Mouse (Mus musculus) MEL (cell line): Measurements from ENCODE around the gene Gm9913. TPM values are rescaled to one million over a fixed set of nuclear protein-coding genes. Genes with fewer than 3 reads are reported as not detected.
A peak's percentile ranks its signal among the peaks of the same experiment; 100 is the strongest.

Experiments
- DNase-seq: peaks from one replicate; pipeline ENCODE4 v3.0.0; 2011; ENCODE audit warnings: low read depth, low spot score
- H3K27ac ChIP-seq: 2 replicates; pipeline ENCODE4 v1.5.1; 2012; ENCODE audit warnings: low read depth, mild to moderate bottlenecking, control low read depth, low read length, moderate library complexity; ENCODE audit not compliant: control insufficient read depth
- H3K27me3 ChIP-seq, 2 experiments: fragments of 150-350 bp in 1 of 2; sonication (generic) in 1 of 2; 2 replicates each; pipeline ENCODE4 v1.6.1; 2012; ENCODE audit warnings: low read length in 2 of 2, mild to moderate bottlenecking in 2 of 2, improper control_type of control experiment in 1 of 2, moderate library complexity in 1 of 2; ENCODE audit not compliant: insufficient read depth in 2 of 2, control insufficient read depth in 1 of 2
- H3K36me3 ChIP-seq, 2 experiments: 2 replicates each; pipeline ENCODE4 v1.6.1; 2012 to 2014; ENCODE audit warnings: low read length in 2 of 2, improper control_type of control experiment in 1 of 2, inconsistent platforms in 1 of 2, mild to moderate bottlenecking in 1 of 2; ENCODE audit not compliant: insufficient read depth in 2 of 2, control insufficient read depth in 1 of 2
- H3K4me1 ChIP-seq, 2 experiments: fragments of 150-350 bp in 1 of 2; sonication (generic) in 1 of 2; 2 replicates each; pipeline ENCODE4 v1.6.1; 2012; ENCODE audit warnings: low read length in 2 of 2, improper control_type of control experiment in 1 of 2, mild to moderate bottlenecking in 1 of 2; ENCODE audit not compliant: insufficient read depth in 2 of 2, control insufficient read depth in 1 of 2
- H3K4me3 ChIP-seq, 2 experiments: fragments of 150-350 bp in 1 of 2; sonication (generic) in 1 of 2; 2 replicates each; pipeline ENCODE4 v1.5.1; 2012; ENCODE audit warnings: low read depth in 2 of 2, low read length in 2 of 2, mild to moderate bottlenecking in 2 of 2, moderate library complexity in 2 of 2, control low read depth in 1 of 2, improper control_type of control experiment in 1 of 2; ENCODE audit not compliant: control insufficient read depth in 1 of 2, insufficient read depth in 1 of 2
- H3K79me2 ChIP-seq: 2 replicates; pipeline ENCODE4 v1.6.1; 2012; ENCODE audit warnings: mild to moderate bottlenecking, low read length, moderate library complexity; ENCODE audit not compliant: control insufficient read depth, poor library complexity, insufficient read depth
- H3K9ac ChIP-seq: 2 replicates; pipeline ENCODE4 v1.6.1; 2012; ENCODE audit warnings: low read depth, mild to moderate bottlenecking, control low read depth, low read length, moderate library complexity; ENCODE audit not compliant: control insufficient read depth, poor library complexity, severe bottlenecking
- H3K9me3 ChIP-seq: fragments of 150-350 bp; sonication (generic); replicated peaks from 2 replicates; pipeline ENCODE4 v1.6.1; 2012; ENCODE audit warnings: mild to moderate bottlenecking, low read length, improper control_type of control experiment, moderate library complexity; ENCODE audit not compliant: insufficient read depth
- BHLHE40 ChIP-seq: IDR thresholded peaks from 2 replicates; pipeline ENCODE4 v1.6.1; 2012; ENCODE audit warnings: low read depth, mild to moderate bottlenecking, inconsistent platforms, low read length, improper control_type of control experiment, borderline replicate concordance
- CTCF ChIP-seq, 3 experiments: IDR thresholded peaks in 2 of 3; conservative IDR thresholded peaks in 1 of 3; 2 replicates each; pipeline ENCODE4 v1.5.1; 2011 to 2012; ENCODE audit warnings: low read length in 3 of 3, low read depth in 2 of 3, mild to moderate bottlenecking in 2 of 3, improper control_type of control experiment in 1 of 3, inconsistent platforms in 1 of 3, mixed read lengths in 1 of 3, moderate library complexity in 1 of 3; ENCODE audit not compliant: control insufficient read depth in 1 of 3, insufficient read depth in 1 of 3, poor library complexity in 1 of 3, severe bottlenecking in 1 of 3
- E2F4 ChIP-seq: IDR thresholded peaks from 2 replicates; pipeline ENCODE4 v1.6.1; 2011; ENCODE audit warnings: low read depth, low read length, improper control_type of control experiment, borderline replicate concordance
- ELF1 ChIP-seq: IDR thresholded peaks from 2 replicates; pipeline ENCODE4 v1.6.1; 2014; ENCODE audit warnings: low read depth, mild to moderate bottlenecking, inconsistent platforms, low read length, improper control_type of control experiment, moderate library complexity
- EP300 ChIP-seq, 2 experiments: IDR thresholded peaks; 2 replicates each; pipeline ENCODE4 v1.6.1; 2011; ENCODE audit warnings: improper control_type of control experiment in 2 of 2, low read length in 2 of 2, low read depth in 1 of 2, mild to moderate bottlenecking in 1 of 2
- ETS1 ChIP-seq: IDR thresholded peaks from 2 replicates; pipeline ENCODE4 v1.6.1; 2012; ENCODE audit warnings: low read depth, mild to moderate bottlenecking, inconsistent platforms, low read length, improper control_type of control experiment, moderate library complexity
- GATA1 ChIP-seq: IDR thresholded peaks from 2 replicates; pipeline ENCODE4 v1.6.1; 2011; ENCODE audit warnings: low read depth, low read length, improper control_type of control experiment
- HCFC1 ChIP-seq: IDR thresholded peaks from 2 replicates; pipeline ENCODE4 v1.6.1; 2012; ENCODE audit warnings: low read depth, mild to moderate bottlenecking, inconsistent platforms, low read length, improper control_type of control experiment, moderate library complexity
- KAT2A ChIP-seq: conservative IDR thresholded peaks from 2 replicates; pipeline ENCODE4 v1.6.1; 2012; ENCODE audit warnings: low read depth, low read length, improper control_type of control experiment, inconsistent platforms
- MAX ChIP-seq: IDR thresholded peaks from 2 replicates; pipeline ENCODE4 v1.6.1; 2011; ENCODE audit warnings: low read length, improper control_type of control experiment
- MXI1 ChIP-seq: IDR thresholded peaks from 2 replicates; pipeline ENCODE4 v1.6.1; 2011; ENCODE audit warnings: mild to moderate bottlenecking, low read depth, low read length, improper control_type of control experiment
- MYB ChIP-seq: IDR thresholded peaks from 2 replicates; pipeline ENCODE4 v1.6.1; 2011; ENCODE audit warnings: mild to moderate bottlenecking, low read depth, low read length, improper control_type of control experiment
- MYC ChIP-seq: IDR thresholded peaks from 2 replicates; pipeline ENCODE4 v1.6.1; 2011; ENCODE audit warnings: low read depth, mild to moderate bottlenecking, low read length, improper control_type of control experiment, moderate library complexity
- NELFE ChIP-seq: IDR thresholded peaks from 2 replicates; pipeline ENCODE4 v1.6.1; 2011; ENCODE audit warnings: low read depth, low read length, improper control_type of control experiment
- POLR2A ChIP-seq, 2 experiments: IDR thresholded peaks; 2 replicates each; pipeline ENCODE4 v1.6.1; 2011 to 2012; ENCODE audit warnings: low read length in 2 of 2, mild to moderate bottlenecking in 2 of 2, control low read depth in 1 of 2, improper control_type of control experiment in 1 of 2, low read depth in 1 of 2, moderate library complexity in 1 of 2; ENCODE audit not compliant: control insufficient read depth in 1 of 2, insufficient read depth in 1 of 2, poor library complexity in 1 of 2
- RCOR1 ChIP-seq: IDR thresholded peaks from 2 replicates; pipeline ENCODE4 v1.6.1; 2012; ENCODE audit warnings: low read depth, mild to moderate bottlenecking, inconsistent platforms, low read length, improper control_type of control experiment
- SIN3A ChIP-seq: IDR thresholded peaks from 2 replicates; pipeline ENCODE4 v1.6.1; 2012; ENCODE audit warnings: low read length, improper control_type of control experiment, inconsistent platforms
- SMC3 ChIP-seq: IDR thresholded peaks from 2 replicates; pipeline ENCODE4 v1.6.1; 2011; ENCODE audit warnings: low read depth, low read length, improper control_type of control experiment
- TAL1 ChIP-seq: IDR thresholded peaks from 2 replicates; pipeline ENCODE4 v1.6.1; 2012; ENCODE audit warnings: mild to moderate bottlenecking, inconsistent platforms, low read length, moderate library complexity, mixed read lengths
- TBP ChIP-seq: IDR thresholded peaks from 2 replicates; pipeline ENCODE4 v1.8.0; 2011; ENCODE audit warnings: low read depth, low read length, improper control_type of control experiment
- TCF12 ChIP-seq: IDR thresholded peaks from 2 replicates; pipeline ENCODE4 v1.6.1; 2014; ENCODE audit warnings: low read depth, mild to moderate bottlenecking, inconsistent platforms, low read length, improper control_type of control experiment, moderate library complexity
- USF1 ChIP-seq: IDR thresholded peaks from 2 replicates; pipeline ENCODE4 v1.6.1; 2014; ENCODE audit warnings: low read depth, mild to moderate bottlenecking, inconsistent platforms, low read length, improper control_type of control experiment, moderate library complexity
- USF2 ChIP-seq, 2 experiments: IDR thresholded peaks; 2 replicates each; pipeline ENCODE4 v1.6.1; 2011 to 2012; ENCODE audit warnings: improper control_type of control experiment in 2 of 2, low read length in 2 of 2, borderline replicate concordance in 1 of 2, inconsistent platforms in 1 of 2, low read depth in 1 of 2, mild to moderate bottlenecking in 1 of 2; ENCODE audit not compliant: insufficient read depth in 1 of 2
- ZMIZ1 ChIP-seq: IDR thresholded peaks from 2 replicates; pipeline ENCODE4 v1.6.1; 2012; ENCODE audit warnings: low read depth, mild to moderate bottlenecking, inconsistent platforms, low read length, improper control_type of control experiment, moderate library complexity
- ZNF384 ChIP-seq: IDR thresholded peaks from 2 replicates; pipeline ENCODE4 v1.6.1; 2012; ENCODE audit warnings: low read depth, mild to moderate bottlenecking, inconsistent platforms, low read length, improper control_type of control experiment
- polyA plus RNA-seq, 2 experiments: library from polyadenylated mRNA; stranded (reverse) in 1 of 2; unstranded in 1 of 2; fragments of >175 nt in 1 of 2; fragments of >200 nt in 1 of 2; gene quantifications; 2 replicates each; pipeline versions ENCODE4 v1.2.1 to v1.2.4; 2012; ENCODE audit warnings: low replicate concordance in 2 of 2, low read depth in 1 of 2; ENCODE audit not compliant: insufficient read length in 2 of 2, insufficient read depth in 1 of 2, missing spikeins in 1 of 2
- total RNA-seq: library from RNA; depleted of rRNA; stranded (reverse); fragments of 300-350 nt; gene quantifications from 2 replicates; pipeline ENCODE4 v1.2.3, GENCODE M21; 2012; rRNA removed

The Gm9913 gene
- total RNA-seq (not detected in 2 replicates), polyA plus RNA-seq (not detected)

GRCm38 (mm10) chr2:125505006-125505745 is at the start of gene Gm9913:
Gene Gm9913, plus strand, starts transcription at chr2:125505089.
- Histone ChIP-seq H3K9me3 (no peaks in the 10 kb centered on the region), H3K27me3 (peaks cover 0 to 1% of the 10 kb centered on the region in 2 experiments; a peak in 2 of 4 replicates), H3K27ac (no peak within 1 kb of the TSS), H3K4me1 (no peaks in the 10 kb centered on the region), H3K36me3 (no peaks in the 10 kb centered on the region), H3K4me3 (no peak within 1 kb of the TSS), H3K79me2 (no peaks in the 10 kb centered on the region), H3K9ac (no peak within 1 kb of the TSS)
- no peak for TF ChIP-seq EP300 (IDR thresholded peaks at IDR 0.05; ENCODE audit: low read depth in 1 of 2, low read length in 2 of 2)
- DNase-seq, result no peak

- DNase-seq, result peak; percentile 94
- H3K36me3 ChIP-seq, result peaks cover 0 to 19% of the 10 kb centered on the region in 2 experiments; a peak in 2 of 4 replicates
- H3K4me3 ChIP-seq, result peak overlapping the region; percentile 24 to 45
- no peaks in the 10 kb centered on the region for H3K79me2 ChIP-seq
- H3K27ac ChIP-seq, result peak overlapping the region; percentile 98
- no peaks in the 10 kb centered on the region for H3K27me3 ChIP-seq
- TF ChIP-seq ETS1 (peak; percentile 83), TAL1 (peak; percentile 69), EP300 (IDR thresholded peaks at IDR 0.05; ENCODE audit: low read depth in 1 of 2, low read length in 2 of 2) (peak; percentile 93 to 95), TBP (no peak), CTCF (IDR thresholded peaks at IDR 0.05 in 2 of 3, conservative IDR thresholded peaks at IDR 0.05 in 1 of 3; ENCODE audit: control insufficient read depth in 1 of 3, insufficient read depth in 1 of 3, low read depth in 2 of 3, low read length in 3 of 3, poor library complexity in 1 of 3, severe bottlenecking in 1 of 3) (0 out of 6 replicates have a peak, but pooled peaks of 1 of the 3 experiments have one; percentile 18), SMC3 (peak; percentile 23; the same call in 1 of the 2 replicates), MYC (peak; percentile 86), MYB (peak; percentile 76), HCFC1 (peak; percentile 40), SIN3A (peak; percentile 78), USF1 (peak; percentile 78), NELFE (peak; percentile 39; the same call in 1 of the 2 replicates), ZNF384 (peak; percentile 65), GATA1 (peak; percentile 88), POLR2A (IDR thresholded peaks at IDR 0.05; ENCODE audit: control insufficient read depth in 1 of 2, insufficient read depth in 1 of 2, low read depth in 1 of 2, low read length in 2 of 2, poor library complexity in 1 of 2) (no peak; a peak in 1 of 4 replicates), MAX (peak; percentile 70), ELF1 (peak; percentile 56; the same call in 1 of the 2 replicates), ZMIZ1 (no peak), KAT2A (no peak; the same call in 1 of the 2 replicates), MXI1 (peak; percentile 71; the same call in 1 of the 2 replicates), RCOR1 (peak; percentile 52; the same call in 1 of the 2 replicates), USF2 (IDR thresholded peaks at IDR 0.05; ENCODE audit: borderline replicate concordance in 1 of 2, insufficient read depth in 1 of 2, low read depth in 1 of 2, low read length in 2 of 2) (no peak), BHLHE40 (peak; percentile 59), TCF12 (peak; percentile 85), E2F4 (no peak)
- TF ChIP-seq, all 39 proteins: peak for 19
- no peaks in the 10 kb centered on the region for H3K9me3 ChIP-seq
- peaks cover 8 to 27% of the 10 kb centered on the region in 2 experiments for H3K4me1 ChIP-seq
- H3K9ac ChIP-seq, result peak overlapping the region; percentile 63
These were observed 48.7 kb upstream of the Gm9913 start for GRCm38 (mm10) chr2:125456059-125456789.
